Mouse (Mus musculus) adrenal gland, postnatal 10 days (tissue): Measurements from ENCODE around the gene 2010111I01Rik. TPM values are rescaled to one million over a fixed set of nuclear protein-coding genes. Genes with fewer than 3 reads are reported as not detected.
A peak's percentile ranks its signal among the peaks of the same experiment; 100 is the strongest.

ENCODE experiments used
- DNase-seq: peaks from one replicate; pipeline ENCODE4 v3.0.0; 2021; ENCODE audit warnings: mixed read lengths
- total RNA-seq, 2 experiments: library from RNA; stranded (reverse); gene quantifications; 2 replicates each; pipeline ENCODE4 v1.2.3; 2021

2010111I01Rik gene
- total RNA-seq, 2 experiments from 2014 or later, result 57.3 to 99.7 TPM

DNA sequence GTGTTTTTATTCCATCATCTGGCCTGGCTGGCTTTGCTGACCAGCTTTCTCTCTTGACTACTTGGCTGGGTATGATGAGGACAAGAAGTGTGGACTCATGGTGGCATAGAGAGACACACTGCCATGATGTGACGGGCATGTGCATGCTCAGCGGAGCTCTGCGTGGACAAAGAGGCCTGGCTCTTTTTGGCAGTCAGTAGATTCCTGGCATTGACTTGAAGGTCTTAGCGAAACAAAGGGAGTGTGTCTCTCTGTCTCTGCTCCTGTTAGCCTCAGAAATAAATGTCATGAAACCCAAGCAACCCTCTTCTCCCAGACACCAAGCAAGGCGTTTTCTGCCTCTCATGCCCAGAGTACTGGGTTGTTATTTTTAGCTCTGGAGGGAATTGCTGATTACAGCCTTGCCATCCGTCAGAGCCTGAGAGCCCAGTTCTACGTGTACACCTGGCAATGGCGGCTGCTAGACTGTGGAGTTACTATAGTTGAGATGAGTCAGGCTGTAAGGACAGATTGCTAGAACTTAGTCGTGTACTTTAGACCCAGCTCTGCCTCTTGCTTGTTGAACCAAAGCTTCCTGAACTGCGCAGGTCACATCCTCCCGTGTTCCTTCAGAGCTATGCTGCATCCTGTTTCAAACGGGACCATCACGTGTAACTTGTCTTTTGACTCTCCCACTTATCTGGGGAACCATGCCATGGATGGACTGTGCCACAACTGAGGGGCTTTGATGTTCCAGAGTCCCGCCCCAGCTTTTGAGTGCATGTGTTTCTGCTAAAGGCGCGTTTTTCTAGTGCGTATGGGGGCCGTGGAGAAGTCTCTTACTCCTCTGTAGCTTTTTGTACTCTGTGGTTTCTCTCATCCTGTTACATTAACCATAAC, 296.3 kb downstream of the 2010111I01Rik start:
- DNase-seq, result no peak

DNA sequence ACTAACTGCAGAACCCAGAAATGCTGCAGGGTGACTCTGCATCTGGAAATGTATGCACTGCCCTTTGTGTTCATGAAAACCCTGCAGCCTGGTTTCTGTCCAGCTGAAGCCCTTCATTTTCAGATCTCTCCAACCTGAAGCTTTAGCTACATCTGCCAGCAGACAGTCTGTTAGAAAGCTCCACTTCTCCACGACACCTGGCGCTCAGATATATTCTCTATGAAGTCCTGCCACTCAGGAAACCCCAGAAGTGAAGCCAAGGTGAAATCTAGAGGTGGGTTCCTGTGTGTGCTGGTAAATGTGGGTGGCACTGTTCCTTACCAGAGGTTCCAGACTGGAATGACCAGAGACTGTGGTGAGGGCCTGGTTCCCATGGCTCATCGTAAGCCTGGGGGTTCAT, 297.0 kb downstream of the 2010111I01Rik start:
- no peak for DNase-seq

DNA sequence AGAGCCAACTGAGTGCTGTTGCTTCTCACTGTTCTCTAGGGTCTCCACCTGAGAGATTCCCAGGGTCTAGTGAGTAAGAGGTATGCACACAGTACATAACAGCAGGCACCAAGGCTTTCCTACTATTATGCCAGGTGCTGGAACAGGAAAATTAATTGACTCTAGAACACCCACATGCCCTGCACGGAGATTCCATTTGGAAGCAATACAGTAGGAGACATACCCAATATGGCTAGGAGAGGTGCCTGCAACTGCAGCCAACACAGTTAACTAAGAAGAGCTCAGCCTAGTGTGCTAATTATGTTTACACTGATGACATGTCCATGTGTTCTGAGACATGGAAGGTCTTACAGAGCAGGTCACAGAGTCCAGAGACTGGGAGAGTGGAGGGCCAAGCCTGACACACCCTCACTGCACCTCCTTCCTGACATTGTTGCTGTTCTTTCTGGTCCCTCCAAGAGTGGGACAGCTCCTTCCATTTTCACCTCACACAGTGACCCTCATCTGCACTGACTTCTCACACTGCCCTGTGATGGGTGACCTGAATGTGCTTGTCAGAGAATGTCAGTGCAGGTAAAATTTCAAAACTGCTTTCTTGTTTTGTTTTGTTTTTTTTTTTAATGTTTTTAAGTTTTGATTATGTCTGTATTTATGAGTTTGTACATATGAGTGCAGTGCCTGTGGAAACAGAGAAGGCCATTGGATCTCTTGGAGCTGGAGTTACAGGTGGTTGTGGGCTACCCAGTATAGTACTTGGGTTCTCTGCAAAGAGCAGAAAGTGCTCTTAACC, 297.7 kb downstream of the 2010111I01Rik start:
- no peak for DNase-seq

DNA sequence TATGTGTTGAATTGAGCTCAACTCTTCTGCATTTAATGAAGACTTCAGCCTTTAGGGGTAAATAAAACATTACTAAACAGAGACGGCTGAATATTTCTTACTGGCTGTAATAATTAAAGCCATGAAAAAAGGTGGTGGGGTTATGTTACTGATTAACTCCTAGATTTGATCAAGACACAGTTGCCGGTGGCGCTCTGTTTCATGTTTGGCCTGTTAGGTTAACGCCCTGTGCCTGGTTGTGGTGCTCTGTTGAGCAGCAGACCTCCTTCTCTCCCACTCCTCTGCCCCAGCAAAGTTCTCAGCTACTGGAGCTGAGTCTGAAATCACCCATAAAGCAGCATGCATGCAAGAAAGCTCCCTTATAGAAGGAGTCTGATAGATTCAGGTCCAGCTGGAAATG, 303.7 kb downstream of the 2010111I01Rik start:
- no peak for DNase-seq

DNA sequence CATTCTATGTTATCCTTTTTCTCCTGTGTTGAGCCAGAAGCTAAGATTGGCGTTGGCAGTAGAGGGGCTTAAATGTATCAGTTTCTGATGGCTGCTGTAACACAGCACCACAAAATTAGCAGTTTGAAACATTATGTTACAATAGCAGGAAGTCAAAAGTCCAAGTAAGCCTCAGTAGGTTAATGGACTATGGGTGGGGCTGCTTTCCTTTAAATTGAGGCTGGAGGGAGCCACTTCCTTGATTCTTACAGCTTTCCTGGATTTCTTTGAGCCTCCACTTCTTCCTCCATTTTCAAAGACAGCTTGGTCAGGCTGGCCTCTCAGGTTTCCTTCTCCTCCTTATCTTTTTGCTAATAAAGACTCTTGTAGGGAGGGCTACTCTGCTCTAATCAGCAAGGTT, 304.1 kb downstream of the 2010111I01Rik start:
- DNase-seq, result no peak

DNA sequence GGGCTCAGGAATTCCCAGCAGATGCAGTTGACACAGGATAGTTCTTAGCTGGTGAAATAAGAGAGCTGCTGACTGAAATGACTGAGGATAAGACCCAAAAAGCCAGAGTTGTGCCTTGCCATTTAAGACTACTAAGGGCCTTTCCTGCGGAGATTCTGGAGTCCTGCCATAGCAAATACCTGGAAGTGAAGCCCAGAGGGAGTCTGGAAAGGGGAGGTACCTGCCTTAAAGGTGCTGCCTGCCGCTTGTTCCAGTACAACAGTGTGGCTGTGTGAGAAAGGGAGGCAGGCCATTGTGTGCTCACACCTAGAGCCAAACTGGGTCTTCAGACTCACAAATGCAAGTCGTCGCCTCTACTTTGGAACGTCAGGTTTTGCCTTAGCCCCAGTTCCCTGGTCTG, 305.5 kb downstream of the 2010111I01Rik start:
- DNase-seq, result no peak

DNA sequence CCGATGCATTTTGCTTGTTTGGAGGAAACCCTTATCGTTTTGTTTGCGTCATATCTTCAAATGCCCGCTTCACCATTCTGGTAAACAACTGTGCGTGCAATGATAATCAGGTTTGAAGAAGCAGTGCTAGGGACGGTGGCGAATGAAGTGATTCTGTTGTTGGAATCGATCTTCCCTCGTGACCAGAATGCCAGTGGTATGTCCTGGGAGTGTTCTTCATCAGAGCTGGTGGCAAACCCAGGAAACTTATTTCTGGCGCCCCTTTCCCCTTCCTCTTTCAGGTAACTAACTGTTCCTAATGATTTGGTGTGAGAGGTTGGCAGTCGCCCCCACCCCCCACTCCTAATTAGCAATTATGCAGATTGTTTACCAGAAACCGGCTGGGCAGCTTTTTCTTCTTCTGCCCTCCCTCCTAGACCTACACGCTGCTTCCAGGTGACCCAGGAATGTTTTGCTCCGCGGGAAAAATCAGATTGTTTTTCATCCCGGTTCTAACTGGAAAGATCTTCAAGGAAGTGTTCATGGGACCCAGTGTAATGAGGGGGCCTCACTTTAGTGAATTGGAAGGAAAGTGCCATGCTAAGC, 307.4 kb downstream of the 2010111I01Rik start:
- DNase-seq, result no peak

DNA sequence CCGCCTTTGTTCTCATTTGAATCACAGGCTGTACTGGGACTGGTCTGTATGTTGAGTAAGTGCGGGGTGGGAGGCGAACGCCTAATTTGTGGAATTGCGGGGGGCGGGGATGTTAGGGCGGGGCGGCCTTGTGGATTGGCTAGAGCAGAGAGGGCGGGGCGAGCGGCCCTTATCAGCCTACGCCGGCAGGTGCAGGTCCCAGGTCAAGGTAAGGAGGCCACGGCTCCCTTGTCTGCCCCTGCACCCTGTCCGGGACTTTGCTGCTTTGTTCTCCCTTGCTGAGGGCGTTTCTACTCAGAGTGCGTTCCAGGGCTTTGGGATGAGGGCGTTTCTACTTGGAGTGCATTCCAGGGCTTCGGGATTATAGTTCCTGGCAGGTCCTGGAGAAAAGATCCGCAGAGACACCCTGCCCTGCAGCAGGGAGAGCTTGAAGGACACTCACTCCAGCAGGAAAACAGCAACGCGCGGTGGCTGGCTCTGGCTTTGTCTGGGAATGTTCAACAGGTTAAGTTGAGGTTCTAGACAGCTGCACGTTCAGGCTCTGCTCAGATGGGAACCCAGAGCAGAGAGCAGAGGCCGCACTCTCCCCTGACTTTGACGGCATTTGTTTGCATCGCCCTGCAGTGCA, 308.0 kb downstream of the 2010111I01Rik start:
- DNase-seq, result peak; percentile 79

DNA sequence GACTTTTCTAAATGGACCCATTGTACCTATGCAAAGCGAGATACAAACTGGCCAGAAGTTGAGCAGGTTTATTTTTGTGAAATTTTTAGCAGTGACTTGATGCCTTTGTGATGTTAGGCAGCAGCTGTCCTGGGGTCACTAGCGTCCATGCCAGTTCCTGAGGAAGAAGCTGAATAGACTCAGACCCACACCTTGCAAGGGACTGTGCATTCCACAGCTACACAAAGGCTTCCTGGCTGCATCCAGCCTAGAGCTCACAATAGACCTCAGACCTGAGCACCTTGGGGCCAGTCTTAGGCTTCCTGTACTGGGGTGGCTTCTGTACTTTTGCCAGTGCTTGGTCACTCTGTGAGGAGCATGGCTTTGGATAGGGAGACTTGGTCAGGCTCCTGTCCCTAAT, 309.2 kb downstream of the 2010111I01Rik start:
- DNase-seq, result no peak

DNA sequence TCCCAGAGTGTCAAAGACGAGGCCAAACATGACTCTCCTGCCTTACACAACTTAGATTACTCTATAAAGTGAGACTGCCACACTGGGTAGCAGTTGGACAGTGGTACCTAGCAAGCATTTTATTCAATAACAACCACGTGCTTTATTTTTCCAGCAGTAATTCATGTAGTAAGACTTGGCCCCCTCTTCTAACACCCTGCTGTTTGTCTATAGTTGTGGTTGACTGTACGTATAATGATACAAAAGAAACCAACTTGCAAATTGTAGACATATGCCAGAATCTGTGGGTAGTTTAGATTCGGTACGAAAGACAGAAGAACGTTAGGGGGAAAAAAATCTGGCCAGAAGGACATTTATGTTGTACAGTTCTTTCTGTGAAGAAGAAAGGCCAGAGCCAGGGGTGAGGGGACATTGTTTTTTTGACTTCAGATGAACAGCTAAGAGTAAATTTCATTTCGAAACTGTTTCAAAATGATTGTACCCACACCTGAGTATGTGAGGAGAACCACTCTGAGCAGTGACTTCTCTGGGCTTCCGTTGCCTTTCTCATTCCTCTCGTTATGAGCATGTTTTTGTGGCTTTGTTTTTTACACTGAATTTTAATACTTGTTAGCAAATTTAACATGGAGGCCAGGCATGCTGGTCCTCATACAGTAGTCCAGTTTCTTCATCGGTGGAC, 309.9 kb downstream of the 2010111I01Rik start:
- no peak for DNase-seq

DNA sequence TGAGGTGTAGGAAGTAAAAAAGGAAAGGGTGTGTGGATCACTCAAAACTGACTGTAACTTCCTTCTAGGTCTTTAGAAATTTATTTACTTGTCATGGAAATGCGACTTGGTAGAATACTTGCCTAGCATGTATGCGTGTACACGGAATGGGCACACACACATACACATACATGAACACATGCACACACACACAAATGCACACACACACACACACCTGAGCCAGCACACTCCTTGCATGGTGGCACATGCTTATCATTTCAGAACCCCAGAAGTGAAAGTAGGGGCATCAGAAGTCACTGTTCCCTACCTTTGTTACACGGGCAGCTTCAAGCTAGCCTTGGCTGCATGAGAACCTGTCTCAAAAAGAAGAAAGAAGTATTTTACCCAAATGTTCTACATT, 311.7 kb downstream of the 2010111I01Rik start:
- DNase-seq, result no peak

DNA sequence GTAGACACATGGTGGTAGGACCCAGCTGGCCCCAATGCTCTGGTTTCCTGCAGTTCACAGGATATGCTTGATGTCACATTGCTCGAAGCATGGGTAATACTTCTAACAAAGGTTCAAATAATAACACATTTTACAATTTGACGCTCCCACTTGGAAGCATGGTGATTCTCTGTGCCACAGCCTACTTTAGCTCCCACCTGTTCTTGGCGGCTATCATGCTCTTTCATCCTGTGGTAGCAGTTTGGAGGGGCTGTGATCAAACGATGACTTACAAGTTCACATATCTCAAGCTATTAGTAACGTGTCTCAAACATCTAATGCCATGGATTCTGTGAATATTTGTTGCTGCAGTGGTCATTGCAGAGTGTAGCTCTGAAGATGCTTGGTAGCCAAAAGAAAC, 312.6 kb downstream of the 2010111I01Rik start:
- DNase-seq, result no peak

DNA sequence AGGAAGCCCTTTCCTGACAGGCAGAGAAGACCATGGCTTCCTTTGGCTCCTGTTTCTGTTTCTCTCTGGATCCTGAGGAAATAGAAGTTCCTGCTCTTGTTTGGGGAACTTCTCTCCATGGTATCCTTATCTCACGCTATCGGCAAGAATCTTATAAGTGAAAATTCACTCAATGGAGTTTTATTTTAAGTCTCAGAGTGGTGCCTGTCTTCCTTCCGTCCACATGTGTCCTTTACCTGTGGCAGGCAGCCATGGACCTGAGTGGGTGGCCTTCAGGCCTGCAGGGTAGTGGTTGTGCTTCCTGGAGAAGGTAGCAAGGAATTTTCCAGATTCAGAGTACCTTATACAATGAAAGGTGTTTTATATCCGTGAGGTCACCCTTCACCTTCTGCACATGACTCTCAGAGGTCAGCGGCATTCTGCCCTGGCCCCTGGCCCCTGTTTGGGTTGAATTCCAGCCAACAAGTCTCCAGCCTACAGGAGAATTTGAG, 313.5 kb downstream of the 2010111I01Rik start:
- DNase-seq, result no peak

DNA sequence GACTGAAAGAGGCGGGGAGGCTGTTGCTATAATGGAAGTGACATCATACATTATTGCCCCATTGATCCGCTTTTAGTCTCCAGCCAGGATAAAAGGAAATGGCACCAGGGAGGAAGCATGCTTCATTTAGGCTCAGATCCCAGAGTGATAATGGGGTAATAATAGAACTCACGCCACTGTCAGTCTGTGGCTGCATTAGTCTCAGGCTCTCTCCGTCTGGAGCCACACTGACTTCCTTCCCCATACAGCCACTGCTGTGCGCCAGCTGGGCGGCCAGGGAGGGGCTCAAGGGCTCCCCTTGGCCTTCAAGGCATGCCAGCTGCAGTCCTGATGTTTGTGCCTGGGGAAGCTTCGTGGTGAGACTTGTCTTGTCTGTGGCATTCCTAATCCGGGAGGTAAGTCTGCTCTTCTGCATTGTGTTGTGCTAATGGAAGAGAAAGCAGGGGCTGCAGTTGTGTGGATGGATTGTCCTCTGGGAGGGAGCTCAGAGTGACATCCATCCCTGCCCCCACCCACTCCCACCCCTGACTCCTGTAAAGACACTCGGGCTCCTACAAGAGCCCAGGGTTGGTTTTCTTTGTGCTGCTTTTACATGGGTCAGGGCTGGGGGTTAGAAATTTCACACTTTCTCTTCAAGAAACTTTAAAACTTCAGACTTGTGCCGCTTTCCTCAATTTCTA, 314.2 kb downstream of the 2010111I01Rik start:
- peak; percentile 71 for DNase-seq

DNA sequence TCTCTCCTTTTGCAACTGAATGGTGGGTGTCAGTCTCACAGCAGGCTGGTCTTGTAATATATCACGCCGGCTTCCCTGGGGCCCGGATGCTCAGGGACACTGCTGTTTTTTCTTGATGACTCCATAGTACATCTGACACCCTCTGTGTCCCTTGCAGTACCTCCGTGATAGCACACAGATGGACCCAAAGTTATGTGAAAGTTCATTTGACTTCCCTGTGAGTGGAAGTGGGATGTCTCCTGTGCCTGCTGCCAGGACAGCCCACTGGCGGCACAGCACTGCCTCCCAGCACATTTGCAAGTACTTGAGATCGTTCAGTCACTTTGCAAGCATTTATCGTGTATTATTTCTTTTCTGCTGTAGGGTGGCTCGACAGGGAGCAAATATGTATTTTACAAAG, 315.1 kb downstream of the 2010111I01Rik start:
- DNase-seq, result no peak

DNA sequence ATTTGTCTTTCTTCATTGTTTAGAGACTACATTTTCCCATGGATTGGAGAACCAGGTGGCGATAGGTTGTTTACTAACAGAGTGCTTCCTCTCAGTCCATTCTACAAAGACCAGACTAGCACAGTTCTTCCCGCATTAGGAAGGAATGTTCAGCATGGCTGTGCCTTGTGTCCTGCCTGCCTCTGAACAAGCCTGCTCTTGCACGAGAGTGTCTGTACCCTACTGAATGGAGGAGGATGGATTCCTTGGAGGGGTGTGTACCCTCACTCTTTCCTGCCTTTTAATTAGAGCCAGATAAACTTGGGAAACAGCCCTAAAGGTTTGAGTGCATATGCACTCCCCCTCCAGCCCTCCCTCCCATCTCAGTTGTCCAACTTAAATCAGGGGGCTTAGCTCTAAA, 315.7 kb downstream of the 2010111I01Rik start:
- no peak for DNase-seq

DNA sequence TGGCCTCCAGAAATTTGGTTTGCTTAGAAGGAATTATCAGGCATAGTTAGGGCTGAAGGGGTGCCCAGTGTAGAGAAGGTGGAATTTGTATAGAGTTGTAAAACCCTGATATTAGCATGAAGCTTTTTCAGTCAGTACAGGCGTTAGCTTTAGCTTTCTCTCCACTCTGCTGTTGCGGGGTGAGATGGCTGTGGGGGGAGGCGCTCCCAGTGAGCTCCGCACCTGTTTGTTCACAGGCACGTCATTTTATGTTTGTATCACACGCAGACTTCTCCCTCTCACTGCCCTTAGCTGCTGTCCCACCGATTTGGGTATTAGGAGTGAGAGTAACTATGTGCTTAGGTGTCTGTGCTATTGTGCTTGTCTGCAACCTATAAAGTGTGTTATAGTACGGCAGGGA, 316.5 kb downstream of the 2010111I01Rik start:
- DNase-seq, result no peak

DNA sequence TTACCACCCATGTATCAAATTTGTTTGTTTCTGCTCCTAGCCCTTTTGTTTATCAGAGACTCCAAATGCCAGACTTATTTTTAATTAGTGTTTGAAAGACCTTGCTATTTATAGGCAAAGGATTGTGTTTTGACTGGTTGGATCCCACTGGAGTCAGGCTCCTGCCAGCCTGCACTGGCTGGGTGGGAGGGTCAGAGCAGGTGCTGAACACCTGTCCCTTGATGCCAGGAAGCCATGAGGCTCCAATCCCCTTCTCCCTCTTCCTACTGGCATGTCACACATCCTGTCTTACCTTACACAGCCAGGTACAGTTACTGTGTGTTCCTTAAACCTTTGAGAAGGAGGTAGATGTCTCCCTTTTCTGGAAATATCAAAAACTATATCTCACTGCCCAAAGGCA, 318.5 kb downstream of the 2010111I01Rik start:
- DNase-seq, result no peak

DNA sequence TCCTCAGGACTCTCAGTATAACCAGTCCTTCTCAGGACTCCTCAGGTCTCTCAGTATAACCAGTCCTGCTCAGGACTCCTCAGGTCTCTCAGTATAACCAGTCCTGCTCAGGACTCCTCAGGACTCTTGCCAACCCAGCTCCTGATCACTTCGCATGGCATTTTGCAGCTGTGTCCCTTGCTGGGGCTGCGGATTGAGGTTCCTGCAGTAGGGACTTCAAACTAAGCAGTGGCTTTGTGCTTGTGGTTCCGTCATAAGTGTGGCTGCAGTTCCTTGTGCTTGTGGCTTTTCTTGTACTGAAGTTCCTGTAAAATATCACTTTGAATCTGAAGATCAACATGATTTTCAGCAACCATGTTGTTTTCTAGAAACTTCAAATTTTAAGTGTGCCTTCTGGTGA, 320.1 kb downstream of the 2010111I01Rik start:
- DNase-seq, result no peak

DNA sequence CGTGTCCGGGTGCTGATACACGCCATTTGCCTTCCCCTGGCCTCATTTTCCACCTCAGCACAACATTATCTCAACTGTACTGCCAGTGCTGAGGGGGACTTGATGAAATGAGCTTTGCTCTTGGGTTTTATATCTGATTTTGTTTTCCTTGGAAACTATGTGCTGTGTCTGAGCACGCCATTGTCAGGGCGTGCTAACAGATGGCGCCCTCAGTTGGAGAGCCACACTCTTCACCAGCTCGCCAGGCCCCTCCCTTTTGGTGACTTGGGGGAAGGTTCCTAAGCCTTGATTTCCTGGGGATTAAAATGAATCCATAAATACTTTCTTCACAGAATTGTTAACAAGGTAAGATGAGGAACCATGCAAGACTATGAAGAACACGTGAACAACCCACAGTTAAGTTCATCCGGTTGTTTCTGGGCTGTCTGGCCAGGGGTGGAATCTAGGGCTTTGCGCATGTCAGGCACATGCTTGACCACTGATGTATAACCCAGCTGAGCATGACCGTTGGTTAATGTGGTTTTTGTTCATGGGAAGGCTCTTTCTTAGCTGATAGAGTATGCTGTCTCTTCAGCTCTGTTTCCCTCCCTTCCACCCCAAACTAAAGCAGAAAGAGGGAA, 321.9 kb downstream of the 2010111I01Rik start:
- no peak for DNase-seq

DNA sequence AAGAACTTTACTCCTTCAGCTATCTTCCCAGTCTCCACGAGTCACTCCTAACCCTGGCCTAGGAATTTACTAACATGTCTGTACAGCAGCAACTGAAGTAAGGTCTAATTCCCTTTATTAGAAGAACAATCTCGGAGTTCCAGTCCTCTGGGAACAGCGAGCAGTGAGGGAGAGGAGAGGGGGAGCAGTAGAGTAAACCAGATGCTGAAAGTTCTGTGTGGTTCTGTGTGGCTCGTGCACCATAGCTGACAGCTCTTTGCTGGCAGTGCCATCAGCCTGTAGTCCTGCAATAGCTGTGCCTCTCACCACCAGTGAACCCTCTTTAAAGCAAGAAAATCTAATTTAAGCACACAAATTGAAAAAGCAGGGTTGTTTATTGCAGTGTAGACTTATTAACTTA, 324.5 kb downstream of the 2010111I01Rik start:
- no peak for DNase-seq
